Mouse (Mus musculus) c-Kit-positive CD71-negative TER-119-negative erythroid progenitor cells, embryonic 14.5 days (primary cell): ENCODE data around the gene Slc28a1.

Experiments used
- DNase-seq: peaks from one replicate; pipeline ENCODE4 v3.0.0-alpha.2; 2013; ENCODE audit warnings: low read depth

The Slc28a1 gene

DNA sequence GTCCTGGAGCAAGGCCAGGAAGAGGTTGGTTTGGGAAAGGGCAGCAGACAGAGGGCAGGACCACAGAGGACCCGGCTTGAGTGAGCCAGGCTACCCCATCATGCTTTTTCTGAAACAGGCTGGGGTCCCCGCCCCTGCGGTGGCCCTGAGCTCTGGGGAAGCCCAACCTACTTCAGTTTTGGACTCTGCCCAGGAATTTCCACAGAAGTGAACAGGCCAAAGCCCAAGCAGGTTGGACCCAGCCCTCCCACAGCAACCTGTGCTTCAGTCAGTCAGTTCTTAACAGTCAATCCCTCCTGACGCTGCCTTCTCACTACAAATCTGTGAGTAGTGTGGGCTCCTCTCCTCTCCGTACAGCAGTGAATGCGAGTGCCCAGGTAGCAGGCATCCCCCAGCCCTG is at the start of gene Slc28a1:
Gene Slc28a1, plus strand, starts transcription at position 245 of the 400 bp plus-strand sequence.
- no peak for DNase-seq

- DNase-seq = no peak
These were observed 47.9 kb upstream of the Slc28a1 start for GRCm38 (mm10) chr7:81066714-81067113.

DNA sequence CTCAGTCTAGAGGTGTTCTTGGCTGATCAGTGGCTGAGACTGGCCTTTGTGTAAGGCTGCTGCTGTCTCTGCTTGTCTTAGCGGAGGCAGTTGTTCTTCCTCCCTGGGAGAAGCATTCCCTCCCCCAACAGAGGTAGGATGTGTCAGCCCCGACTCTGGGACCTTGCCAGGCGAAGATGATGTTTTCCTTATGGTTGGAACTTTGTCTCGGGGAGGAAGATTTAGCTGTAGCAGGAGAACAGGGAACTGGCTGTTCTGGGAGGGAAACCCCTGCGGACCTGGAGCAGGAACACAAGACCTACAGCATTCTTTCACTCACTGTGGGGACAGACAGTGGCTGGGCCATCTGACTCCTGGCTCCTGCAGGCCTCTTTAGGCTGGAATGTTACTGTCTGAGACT is 42.1 kb upstream of the Slc28a1 start:
- no peak for DNase-seq

GRCm38 (mm10) chr7:81073273-81073672 is 41.3 kb upstream of the Slc28a1 start:
- DNase-seq = no peak

DNA sequence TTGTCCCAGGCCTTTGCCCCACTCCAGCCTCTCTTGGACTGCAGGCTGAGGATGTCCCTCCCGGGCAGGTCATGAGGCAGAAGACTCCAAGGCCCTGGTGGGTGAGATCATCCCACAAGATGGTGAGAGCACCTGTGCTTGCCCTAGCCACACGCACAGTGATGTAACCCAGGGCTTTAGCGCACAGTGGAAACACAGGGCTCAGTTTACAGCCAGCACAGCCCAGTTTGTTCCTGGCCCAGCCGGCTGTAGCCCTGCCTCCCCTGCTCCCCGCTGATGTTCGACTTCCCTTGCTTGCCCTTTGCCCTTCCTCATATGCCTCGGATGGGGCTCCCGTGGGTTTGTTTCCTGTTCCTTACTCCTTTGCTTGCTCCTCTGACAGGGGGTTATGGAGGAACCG is 40.1 kb upstream of the Slc28a1 start:
- no peak for DNase-seq

- DNase-seq = no peak
These were observed 39.3 kb upstream of the Slc28a1 start for GRCm38 (mm10) chr7:81075299-81075698.

DNA sequence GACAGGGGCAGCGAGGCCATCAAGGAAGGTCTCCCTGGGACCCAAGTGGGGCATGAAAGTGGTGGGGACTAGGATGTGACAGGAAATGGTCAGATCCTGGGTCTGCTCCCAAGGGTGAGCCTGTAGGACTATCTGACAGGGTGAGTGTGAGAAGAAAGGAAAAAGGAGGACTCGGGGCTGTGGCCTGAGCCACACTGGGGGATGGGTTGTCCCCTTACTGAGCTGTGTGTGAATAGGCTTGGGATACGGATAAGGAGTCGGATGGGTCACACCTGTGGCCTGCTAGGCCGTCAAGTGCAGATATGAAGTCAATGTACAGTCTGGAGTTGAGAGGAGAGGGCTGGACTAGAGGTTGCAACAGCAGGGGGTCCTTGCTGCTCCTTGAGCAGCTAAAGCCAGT is 38.9 kb upstream of the Slc28a1 start:
- no peak for DNase-seq

DNA sequence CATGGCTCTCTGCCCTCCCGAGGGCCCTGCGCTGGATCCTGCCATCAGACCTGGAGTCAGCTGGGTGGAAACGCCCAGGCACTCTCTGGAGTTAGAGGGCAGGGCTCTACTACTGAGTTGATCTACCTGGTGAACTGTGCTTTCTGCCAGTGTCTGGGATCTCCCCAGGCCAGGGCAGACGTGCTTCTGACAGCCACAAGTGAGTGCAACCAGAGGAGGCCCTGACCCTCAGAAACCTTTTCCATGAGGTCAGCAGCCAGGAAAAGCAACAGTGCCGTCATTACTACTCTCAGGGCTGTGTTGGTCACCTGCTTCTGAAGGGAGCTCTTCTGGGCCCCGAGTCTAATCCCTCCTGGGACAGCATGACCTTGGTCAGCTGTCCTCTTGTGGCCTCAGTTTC is 37.6 kb upstream of the Slc28a1 start:
- DNase-seq = no peak

DNA sequence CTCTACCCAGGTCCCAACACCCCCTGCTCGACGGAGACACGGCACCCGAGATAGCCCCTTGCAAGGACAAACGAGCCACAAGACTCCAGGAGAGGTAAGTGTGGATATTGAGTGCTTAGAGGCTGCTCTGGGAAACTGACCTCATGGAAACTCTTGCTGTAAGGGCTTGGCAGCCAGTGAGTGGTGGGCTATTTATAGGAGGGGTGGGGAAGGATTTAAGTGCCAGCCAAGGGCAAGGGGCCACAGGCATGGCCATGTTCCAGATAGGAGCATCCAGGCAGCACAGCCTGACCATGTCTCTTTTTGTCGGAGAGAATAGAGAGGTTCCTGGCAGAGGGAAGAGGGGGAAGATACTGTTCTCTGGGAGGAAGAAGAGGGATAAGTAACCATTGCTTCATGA is 35.9 kb upstream of the Slc28a1 start:
- DNase-seq = no peak

- DNase-seq = no peak
These were observed 21.1 kb upstream of the Slc28a1 start for GRCm38 (mm10) chr7:81093420-81093965.

DNA sequence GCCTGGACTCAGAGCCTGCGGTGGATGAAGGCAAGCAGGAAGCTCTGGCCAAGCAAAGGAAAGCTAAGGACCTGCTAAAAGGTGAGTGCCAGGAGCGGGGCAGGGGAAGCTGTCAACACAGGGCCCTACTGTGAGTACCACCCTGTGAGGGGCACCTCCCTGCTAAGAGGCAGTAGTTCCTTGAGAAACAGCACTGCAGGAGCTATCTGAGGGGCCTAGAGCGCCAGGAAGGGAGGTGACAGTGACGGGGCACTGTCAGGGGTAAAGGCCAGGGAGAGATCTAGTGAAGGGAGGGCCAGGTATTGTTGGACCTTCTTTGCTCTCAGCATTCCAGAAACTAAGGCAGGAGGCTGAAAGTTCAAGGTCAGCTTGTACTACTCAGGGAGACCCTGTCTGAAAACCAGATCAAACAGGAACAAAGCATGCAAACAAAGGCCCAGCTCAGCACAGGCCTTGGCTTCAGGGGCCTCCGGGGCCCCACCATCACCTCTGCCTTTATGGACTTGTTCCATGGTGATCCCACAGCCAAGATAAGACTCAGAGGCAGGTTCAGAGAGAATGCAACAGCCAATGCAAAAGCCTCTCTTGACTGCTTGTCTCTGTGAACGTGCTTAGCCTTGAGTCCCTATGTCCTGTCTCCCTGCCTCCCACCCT is 20.4 kb upstream of the Slc28a1 start:
- DNase-seq = no peak

DNA sequence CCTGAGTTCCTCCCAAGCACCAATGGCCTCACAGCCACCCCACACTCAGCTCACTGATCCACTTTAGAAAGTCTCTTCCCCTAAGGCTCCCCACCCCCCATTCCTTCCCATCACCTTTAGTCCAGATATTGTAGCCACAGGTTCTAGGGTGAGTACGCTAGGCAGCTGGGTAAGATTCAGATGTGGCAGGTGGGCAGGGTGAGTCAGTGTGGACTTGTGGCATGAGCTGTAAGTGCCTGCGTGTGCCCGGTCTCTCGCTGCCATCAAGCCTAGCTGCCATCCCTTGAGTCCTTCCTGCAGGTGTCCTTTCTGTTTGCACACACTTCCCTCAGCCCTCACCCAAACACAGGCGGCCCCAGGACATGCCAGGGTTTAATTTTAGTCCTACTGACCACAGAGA is 14.3 kb upstream of the Slc28a1 start:
- no peak for DNase-seq

- DNase-seq = no peak
These were observed 11.7 kb upstream of the Slc28a1 start for GRCm38 (mm10) chr7:81102854-81103253.

- DNase-seq = no peak
These were observed 9.1 kb upstream of the Slc28a1 start for GRCm38 (mm10) chr7:81105525-81105924.

GRCm38 (mm10) chr7:81108226-81108625 is 6.4 kb upstream of the Slc28a1 start:
- no peak for DNase-seq

DNA sequence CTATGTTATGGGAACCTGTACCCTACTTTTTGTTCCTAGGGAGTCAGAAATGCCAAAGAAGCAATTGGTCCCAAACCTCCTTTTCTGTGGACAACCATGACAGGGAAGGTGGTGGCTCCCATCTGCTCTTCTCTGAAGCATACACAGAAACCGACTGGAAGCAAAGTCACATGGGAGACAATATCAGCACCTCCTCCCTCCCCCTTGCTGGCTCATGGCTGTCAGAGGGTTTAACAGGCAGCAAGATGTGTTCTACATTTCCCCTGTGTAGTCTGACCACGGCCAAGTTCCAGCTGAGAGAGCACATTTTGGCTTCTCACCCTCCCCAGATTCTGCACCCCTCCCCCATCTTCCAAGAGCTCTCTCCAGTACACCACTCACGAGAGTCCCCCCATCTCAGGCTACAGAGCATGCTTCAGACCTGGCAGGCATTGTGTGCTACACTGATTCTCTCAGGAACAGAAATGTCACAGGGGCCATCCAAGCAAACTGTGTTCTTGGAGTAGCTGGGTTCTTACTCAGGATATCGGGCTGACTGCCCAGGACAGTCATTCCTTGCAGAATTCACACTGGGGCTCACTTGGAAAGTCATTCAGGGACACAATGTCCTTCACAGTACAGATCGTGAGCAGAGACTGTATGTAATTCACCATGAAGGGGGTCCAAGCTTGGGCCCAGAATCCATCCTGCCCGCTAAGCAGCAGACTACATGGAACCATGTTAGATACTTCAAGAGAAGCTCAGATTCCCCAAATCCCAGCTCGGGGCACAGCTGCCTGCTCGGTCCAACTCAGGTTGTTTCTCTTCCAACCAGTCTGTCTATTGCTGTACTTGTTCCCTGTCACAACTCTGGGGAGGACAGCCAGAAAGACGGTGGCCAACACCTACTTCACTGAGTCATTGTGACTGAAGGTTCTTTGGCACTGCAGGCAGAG is 4.6 kb upstream of the Slc28a1 start:
- no peak for DNase-seq

DNA sequence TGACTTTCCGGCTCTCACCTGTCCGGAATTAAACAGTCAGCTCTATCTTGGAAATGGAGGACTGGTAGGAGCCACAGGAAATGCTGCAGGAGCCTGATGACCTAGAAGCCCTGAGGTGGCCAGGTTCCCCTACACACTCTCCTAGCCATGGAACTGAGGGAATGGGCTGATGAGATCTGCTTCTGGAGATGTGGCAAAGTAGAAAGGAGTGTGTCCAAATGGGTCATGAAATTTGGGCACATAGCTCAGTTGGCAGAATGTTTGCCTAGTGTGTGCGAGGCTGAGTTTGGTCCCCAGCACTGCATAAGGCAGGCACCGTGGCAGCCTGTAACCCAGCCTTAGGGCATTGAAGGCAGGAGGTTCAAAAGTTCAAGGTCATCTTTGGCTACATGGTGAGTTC is 3.8 kb upstream of the Slc28a1 start:
- no peak for DNase-seq

- DNase-seq = no peak
These were observed 2.9 kb upstream of the Slc28a1 start for GRCm38 (mm10) chr7:81111729-81112128.

DNA sequence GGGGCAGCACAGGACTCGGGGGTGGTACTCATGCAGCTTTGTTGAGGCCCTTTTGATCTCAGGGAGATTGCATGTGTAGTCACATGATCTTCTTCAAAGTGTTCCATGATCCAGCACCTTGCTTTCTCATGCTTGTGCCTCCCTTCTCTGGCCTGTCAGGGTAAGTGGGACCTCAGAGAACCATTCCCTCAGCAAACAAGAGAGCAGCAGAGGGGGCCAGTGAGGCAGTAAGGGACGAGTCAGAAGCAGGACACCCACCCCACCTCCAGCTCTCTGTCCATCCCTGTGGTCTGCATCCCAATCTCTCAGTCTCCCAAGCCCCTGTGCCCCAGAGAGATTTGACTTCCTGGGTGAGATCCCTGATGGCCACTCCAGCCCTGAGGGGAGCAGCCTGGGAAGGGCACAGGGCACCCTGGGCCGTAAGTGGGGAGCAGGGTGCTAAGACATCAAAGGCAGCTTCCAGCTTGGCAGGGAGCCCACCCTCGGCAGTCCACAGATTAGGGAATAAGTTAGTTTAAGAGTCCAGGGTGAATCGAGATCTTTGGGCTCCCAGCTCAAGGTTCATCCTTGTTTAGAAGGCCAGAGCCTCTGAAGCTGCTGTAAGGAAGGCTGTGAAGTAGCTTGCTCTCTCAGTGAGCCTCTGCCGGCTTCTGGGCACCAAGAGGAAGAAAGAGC is 1.8 kb upstream of the Slc28a1 start:
- no peak for DNase-seq

- DNase-seq = no peak
These were observed 6.5 kb downstream of the Slc28a1 start for GRCm38 (mm10) chr7:81121099-81121498.

DNA sequence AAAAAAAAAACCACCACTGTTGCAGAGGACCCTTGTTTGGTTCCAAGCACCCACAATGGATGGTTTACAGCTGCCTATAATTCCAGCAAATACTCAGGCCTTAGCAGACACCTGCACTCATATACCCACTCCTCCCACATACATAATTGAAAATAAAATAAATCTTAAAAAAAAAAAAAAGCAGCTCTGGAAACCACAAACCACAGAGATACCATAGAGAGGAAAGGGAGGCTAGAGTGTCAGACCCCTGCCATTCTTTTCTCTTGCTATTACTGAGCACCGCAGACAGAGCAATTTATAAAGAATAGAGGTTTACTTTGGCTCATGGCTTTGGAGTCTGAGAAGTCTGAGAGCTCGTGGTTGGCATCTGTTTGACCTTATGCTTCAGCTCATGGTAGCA is 8.2 kb downstream of the Slc28a1 start:
- no peak for DNase-seq

- no peak for DNase-seq
These were observed 9.0 kb downstream of the Slc28a1 start for GRCm38 (mm10) chr7:81123553-81123952.

GRCm38 (mm10) chr7:81124773-81125172 is 10.2 kb downstream of the Slc28a1 start:
- DNase-seq = no peak
